Mouse (Mus musculus) kidney, postnatal 14 days (tissue): ENCODE measurements around the gene Vip.
A peak's percentile ranks its signal among the peaks of the same experiment; 100 is the strongest.

Experiments used
- DNase-seq: peaks from one replicate; pipeline ENCODE4 v3.0.0; 2022; ENCODE audit warnings: mixed read lengths

The Vip gene

GRCm38 (mm10) chr10:5639112-5639511, at the start of gene Vip:
Gene Vip (plus strand): TSS chr10:5639218.
- peak; percentile 35 for DNase-seq

GRCm38 (mm10) chr10:5591061-5591460, 48.0 kb upstream of the Vip start:
- no peak for DNase-seq

GRCm38 (mm10) chr10:5591996-5592395, 47.0 kb upstream of the Vip start:
- DNase-seq: peak; percentile 49

- DNase-seq: peak; percentile 29
Observed at GRCm38 (mm10) chr10:5593464-5593863, 45.6 kb upstream of the Vip start, which contains the start of gene Myct1. Gene Myct1 (plus strand): TSS chr10:5593775.

GRCm38 (mm10) chr10:5594457-5594856, 44.6 kb upstream of the Vip start:
- no peak for DNase-seq

- DNase-seq: no peak
Observed at GRCm38 (mm10) chr10:5596559-5596958, 42.5 kb upstream of the Vip start.

GRCm38 (mm10) chr10:5600123-5600522, 38.9 kb upstream of the Vip start:
- DNase-seq: peak; percentile 82

GRCm38 (mm10) chr10:5603512-5603911, 35.5 kb upstream of the Vip start:
- DNase-seq: peak; percentile 39

- DNase-seq: peak; percentile 59
Observed at GRCm38 (mm10) chr10:5604371-5604770, 34.6 kb upstream of the Vip start.

- DNase-seq: peak; percentile 42
Observed at GRCm38 (mm10) chr10:5608874-5609273, 30.1 kb upstream of the Vip start.

GRCm38 (mm10) chr10:5615186-5616040, 23.6 kb upstream of the Vip start:
- DNase-seq: no peak

GRCm38 (mm10) chr10:5626268-5626667, 12.8 kb upstream of the Vip start:
- DNase-seq: peak; percentile 1

GRCm38 (mm10) chr10:5633672-5634200, 5.3 kb upstream of the Vip start:
- DNase-seq: no peak

GRCm38 (mm10) chr10:5634336-5634735, 4.7 kb upstream of the Vip start:
- peak; percentile 49 for DNase-seq

GRCm38 (mm10) chr10:5637322-5637721, 1.7 kb upstream of the Vip start:
- no peak for DNase-seq

GRCm38 (mm10) chr10:5681275-5681674, 42.3 kb downstream of the Vip start:
- DNase-seq: no peak

GRCm38 (mm10) chr10:5685608-5686007, 46.6 kb downstream of the Vip start:
- no peak for DNase-seq

GRCm38 (mm10) chr10:5694351-5694750, 55.3 kb downstream of the Vip start:
- no peak for DNase-seq
